Mouse (Mus musculus) heart, embryonic 16.5 days (tissue): Measurements from ENCODE around the gene Rita1. TPM values are rescaled to one million over a fixed set of nuclear protein-coding genes. Genes with fewer than 3 reads are reported as not detected.

Source experiments
- ATAC-seq: fragments of 200-750 bp; cut with Nextera tagmentation; replicated peaks from 2 replicates; pipeline ENCODE4 v1.8.0; 2017; ENCODE audit warnings: moderate number of reproducible peaks; ENCODE audit not compliant: insufficient read depth, low FRiP score; ENCODE audit errors: extremely low read depth
- H3K27ac ChIP-seq: fragments of 300-500 bp; sonication (generic); 2 replicates; pipeline ENCODE4 v1.5.1; 2014; ENCODE audit warnings: mild to moderate bottlenecking, low read length, control low read depth, moderate library complexity
- H3K27me3 ChIP-seq: fragments of 300-500 bp; sonication (generic); 2 replicates; pipeline ENCODE4 v1.6.1; 2014; ENCODE audit warnings: low read length, mixed read lengths; ENCODE audit not compliant: control insufficient read depth, insufficient read depth
- H3K36me3 ChIP-seq: fragments of 300-500 bp; sonication (generic); 2 replicates; pipeline ENCODE4 v1.6.1; 2014; ENCODE audit not compliant: control insufficient read depth, insufficient read depth
- H3K4me1 ChIP-seq: fragments of 300-500 bp; sonication (generic); 2 replicates; pipeline ENCODE4 v1.6.1; 2014; ENCODE audit warnings: low read length, mixed read lengths; ENCODE audit not compliant: control insufficient read depth, insufficient read depth
- H3K4me2 ChIP-seq: fragments of 300-500 bp; sonication (generic); 2 replicates; pipeline ENCODE4 v1.6.1; 2014; ENCODE audit warnings: low read depth, mild to moderate bottlenecking, control low read depth, low read length
- H3K4me3 ChIP-seq: fragments of 300-500 bp; sonication (generic); 2 replicates; pipeline ENCODE4 v1.5.1; 2014; ENCODE audit warnings: mild to moderate bottlenecking, control low read depth, low read length
- H3K9ac ChIP-seq: fragments of 300-500 bp; sonication (generic); 2 replicates; pipeline ENCODE4 v1.6.1; 2014; ENCODE audit warnings: low read length, control low read depth
- H3K9me3 ChIP-seq: fragments of 300-500 bp; sonication (generic); replicated peaks from 2 replicates; pipeline ENCODE4 v1.6.1; 2016; ENCODE audit warnings: low read length; ENCODE audit not compliant: control insufficient read depth
- WGBS: fragments of 180-500 bp; shearing (Covaris S2); extraction: QIAGEN DNeasy Blood & Tissue Kit; methylation state at CpG from one replicate; pipeline ENCODE4 v1.1.7; 2014; 5-methylcytosine and 5-hydroxymethylcytosine counted together
- polyA plus RNA-seq: library from polyadenylated mRNA; unstranded; fragments of >200 nt; fragmentation: Nextera tagmentation; extraction: Ambion mirVana; gene quantifications from 2 replicates; pipeline ENCODE4 v1.2.1, GENCODE M21; 2015

Rita1 gene
- polyA plus RNA-seq: 13.2 and 14.0 TPM in 2 replicates

- H3K4me3 ChIP-seq: peak within 1 kb of the TSS; percentile 60
- H3K4me2 ChIP-seq: peak within 1 kb of the TSS; percentile 90
- peak; percentile 84 for ATAC-seq
- WGBS: under 1% methylated on average over 22 of the region's 22 CpGs
- peak within 1 kb of the TSS; percentile 81 for H3K27ac ChIP-seq
- H3K4me1 ChIP-seq: peaks cover 14% of the 10 kb centered on the region
- H3K9ac ChIP-seq: peak within 1 kb of the TSS; percentile 67
- H3K36me3 ChIP-seq: peaks cover 13% of the 10 kb centered on the region
- peaks cover 5% of the 10 kb centered on the region for H3K9me3 ChIP-seq
- no peaks in the 10 kb centered on the region for H3K27me3 ChIP-seq
Observed at GRCm38 (mm10) chr5:120612442-120612821, at the start of gene Rita1, which contains the start of gene Ddx54. Gene Rita1, minus strand, starts transcription at chr5:120612589. Gene Ddx54, plus strand, starts transcription at chr5:120612739.

GRCm38 (mm10) chr5:120660816-120661215 is 48.4 kb upstream of the Rita1 start:
- Histone ChIP-seq H3K4me3 (no peak overlapping the region), H3K4me2 (no peak overlapping the region), H3K36me3 (no peaks in the 10 kb centered on the region), H3K4me1 (no peaks in the 10 kb centered on the region), H3K27me3 (peaks cover 15% of the 10 kb centered on the region), H3K9me3 (no peaks in the 10 kb centered on the region), H3K27ac (no peak overlapping the region), H3K9ac (no peak overlapping the region)
- no peak for ATAC-seq
- 49% methylated on average over 5 of the region's 5 CpGs for WGBS

GRCm38 (mm10) chr5:120656281-120656751 is 43.9 kb upstream of the Rita1 start:
- no peak for ATAC-seq
- Histone ChIP-seq H3K4me2 (no peak overlapping the region), H3K27ac (no peak overlapping the region), H3K36me3 (no peaks in the 10 kb centered on the region), H3K4me3 (no peak overlapping the region), H3K9me3 (no peaks in the 10 kb centered on the region), H3K4me1 (no peaks in the 10 kb centered on the region), H3K27me3 (peaks cover 8% of the 10 kb centered on the region), H3K9ac (no peak overlapping the region)
- 75% methylated on average over 12 of the region's 12 CpGs for WGBS

GRCm38 (mm10) chr5:120653873-120654272 is 41.5 kb upstream of the Rita1 start:
- 81% methylated on average over 2 of the region's 2 CpGs for WGBS
- Histone ChIP-seq H3K9me3 (no peaks in the 10 kb centered on the region), H3K4me3 (no peak overlapping the region), H3K27ac (no peak overlapping the region), H3K9ac (no peak overlapping the region), H3K36me3 (no peaks in the 10 kb centered on the region), H3K4me1 (peaks cover 4% of the 10 kb centered on the region), H3K4me2 (no peak overlapping the region), H3K27me3 (peaks cover 27% of the 10 kb centered on the region)
- no peak for ATAC-seq

GRCm38 (mm10) chr5:120652915-120653701 is 40.7 kb upstream of the Rita1 start:
- no peaks in the 10 kb centered on the region for H3K36me3 ChIP-seq
- H3K4me2 ChIP-seq: no peak overlapping the region
- peaks cover 31% of the 10 kb centered on the region for H3K27me3 ChIP-seq
- no peak overlapping the region for H3K27ac ChIP-seq
- 79% methylated on average over 28 of the region's 28 CpGs for WGBS
- no peak overlapping the region for H3K4me3 ChIP-seq
- H3K9ac ChIP-seq: no peak overlapping the region
- H3K4me1 ChIP-seq: peaks cover 12% of the 10 kb centered on the region
- H3K9me3 ChIP-seq: no peaks in the 10 kb centered on the region
- no peak for ATAC-seq

- 38% methylated on average over 5 of the region's 5 CpGs for WGBS
- Histone ChIP-seq H3K27ac (no peak overlapping the region), H3K36me3 (no peaks in the 10 kb centered on the region), H3K4me1 (peaks cover 14% of the 10 kb centered on the region), H3K27me3 (peaks cover 34% of the 10 kb centered on the region), H3K9me3 (no peaks in the 10 kb centered on the region), H3K4me3 (no peak overlapping the region), H3K4me2 (no peak overlapping the region), H3K9ac (no peak overlapping the region)
- no peak for ATAC-seq
Observed at GRCm38 (mm10) chr5:120651230-120651629, 38.8 kb upstream of the Rita1 start.

DNA sequence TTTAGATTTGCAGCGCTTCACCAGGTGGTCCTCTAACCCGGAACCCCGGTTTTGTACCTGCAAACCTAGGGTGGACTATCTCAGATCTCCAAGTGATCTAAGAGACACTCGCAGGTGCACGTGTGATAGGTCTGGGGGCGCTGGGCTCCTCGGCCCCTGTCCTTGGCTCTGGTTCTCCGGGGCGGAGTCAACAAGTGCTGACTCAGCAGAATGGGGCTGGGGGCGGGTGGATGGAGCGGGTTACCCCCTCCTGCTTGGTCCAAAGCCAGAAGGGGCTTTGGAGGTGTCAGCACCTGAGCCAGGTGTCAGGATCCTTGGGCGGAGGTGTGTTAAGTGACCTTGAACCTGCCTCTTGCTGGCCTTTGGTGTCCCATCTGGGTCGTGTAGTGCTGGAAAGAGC is 37.5 kb upstream of the Rita1 start:
- ATAC-seq: no peak
- Histone ChIP-seq H3K36me3 (no peaks in the 10 kb centered on the region), H3K27ac (no peak overlapping the region), H3K4me2 (peak overlapping the region; percentile 63; the same call in 1 of the 2 replicates), H3K9me3 (no peaks in the 10 kb centered on the region), H3K4me1 (peaks cover 14% of the 10 kb centered on the region), H3K4me3 (no peak overlapping the region), H3K27me3 (peaks cover 34% of the 10 kb centered on the region), H3K9ac (no peak overlapping the region)
- 23% methylated on average over 13 of the region's 13 CpGs for WGBS

- peaks cover 34% of the 10 kb centered on the region for H3K27me3 ChIP-seq
- no peaks in the 10 kb centered on the region for H3K36me3 ChIP-seq
- peak overlapping the region; percentile 63 for H3K4me2 ChIP-seq
- ATAC-seq: peak; percentile 23
- H3K9me3 ChIP-seq: no peaks in the 10 kb centered on the region
- no peak overlapping the region for H3K27ac ChIP-seq
- peak overlapping the region; percentile 49 for H3K4me3 ChIP-seq
- WGBS: 5% methylated on average over 21 of the region's 21 CpGs
- H3K4me1 ChIP-seq: peaks cover 14% of the 10 kb centered on the region
- peak overlapping the region; percentile 38; the same call in 1 of the 2 replicates for H3K9ac ChIP-seq
Observed at GRCm38 (mm10) chr5:120649374-120649933, 37.1 kb upstream of the Rita1 start.
